Mouse (Mus musculus) megakaryocyte progenitor cell, adult 5-6 weeks (primary cell): ENCODE data around the gene Mybph. TPM values are rescaled to one million over a fixed set of nuclear protein-coding genes. Genes with fewer than 3 reads are reported as not detected.
A peak's percentile ranks its signal among the peaks of the same experiment; 100 is the strongest.

ENCODE experiments used
- ATAC-seq: replicated peaks from 2 replicates; pipeline ENCODE4 v1.8.0; 2016; ENCODE audit warnings: mild to moderate bottlenecking, moderate TSS enrichment, inconsistent platforms; ENCODE audit not compliant: poor library complexity
- total RNA-seq, 2 experiments: library from RNA; stranded (forward) in 1 of 2; stranded (reverse) in 1 of 2; fragments of 157-497, 149-512 nt in 1 of 2; fragments of 200-1000 nt in 1 of 2; gene quantifications; 2 replicates each; pipeline versions ENCODE4 v1.2.3 to v1.2.4; 2015 to 2017

Gene Mybph
- total RNA-seq (2015) (0.17 TPM in 1 of 2 replicates, not detected in the other), total RNA-seq (2017) (not detected in 2 replicates)

DNA sequence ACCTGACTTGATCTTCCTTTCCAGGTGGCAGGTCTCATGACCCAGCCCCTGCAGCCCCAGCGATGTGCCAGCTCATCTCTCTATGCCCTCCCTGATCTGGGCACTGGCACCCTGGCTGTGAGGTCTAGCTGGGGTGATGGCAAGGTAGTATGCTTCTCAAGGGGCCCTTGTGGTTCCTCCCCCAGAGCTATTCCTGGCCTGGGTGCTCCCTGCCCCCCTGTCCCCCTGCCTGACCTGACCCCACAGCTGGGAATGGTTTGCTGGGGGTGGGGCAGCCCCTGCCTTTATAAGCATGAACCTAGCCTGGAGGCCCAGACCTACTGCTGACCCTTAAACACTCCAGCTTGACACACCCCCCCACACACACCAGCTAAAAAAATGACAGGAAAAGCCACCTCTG, at the start of gene Mybph:
Gene Mybph, plus strand, starts transcription at position 323 of the 400 bp plus-strand sequence.
- ATAC-seq, result no peak

DNA sequence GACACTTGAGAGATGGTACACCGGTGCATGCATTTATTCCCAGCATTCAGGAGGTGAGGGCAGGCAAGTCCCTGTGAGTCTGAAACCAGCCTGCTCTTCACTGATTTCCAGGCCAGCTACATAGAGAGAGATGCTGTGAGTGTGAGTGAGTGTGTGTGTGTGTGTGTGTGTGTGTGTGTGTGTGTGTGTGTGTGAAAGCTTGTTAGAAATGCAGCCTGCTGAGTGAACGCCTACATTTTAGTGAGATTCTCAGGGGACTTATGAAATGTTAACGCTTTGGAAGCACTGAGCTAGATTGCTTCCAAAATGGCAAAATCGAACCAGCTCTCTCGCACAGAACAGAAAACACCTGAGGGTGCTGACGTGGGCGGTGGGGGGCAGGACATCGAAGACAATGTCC, 47.2 kb upstream of the Mybph start:
- ATAC-seq, result no peak

DNA sequence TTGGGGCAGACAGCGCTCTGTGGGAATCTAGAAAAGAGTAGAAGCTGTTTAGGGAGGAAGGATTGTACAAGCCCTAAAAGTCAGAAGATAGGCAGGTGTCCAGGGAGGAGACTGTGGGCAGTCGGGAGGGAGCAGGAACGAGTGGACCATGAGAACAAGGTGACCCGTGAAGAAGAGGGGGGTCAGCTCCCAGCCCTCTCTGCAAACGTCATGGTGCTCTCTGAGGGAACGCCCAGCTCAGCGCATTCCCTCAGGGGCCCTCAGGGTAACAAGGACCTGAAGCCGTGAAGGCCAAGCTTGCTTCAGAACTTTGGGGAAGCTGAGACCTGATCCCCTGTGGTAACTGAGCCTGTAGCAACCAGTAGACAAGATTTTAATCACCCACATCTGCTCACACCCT, 43.2 kb upstream of the Mybph start:
- no peak for ATAC-seq

DNA sequence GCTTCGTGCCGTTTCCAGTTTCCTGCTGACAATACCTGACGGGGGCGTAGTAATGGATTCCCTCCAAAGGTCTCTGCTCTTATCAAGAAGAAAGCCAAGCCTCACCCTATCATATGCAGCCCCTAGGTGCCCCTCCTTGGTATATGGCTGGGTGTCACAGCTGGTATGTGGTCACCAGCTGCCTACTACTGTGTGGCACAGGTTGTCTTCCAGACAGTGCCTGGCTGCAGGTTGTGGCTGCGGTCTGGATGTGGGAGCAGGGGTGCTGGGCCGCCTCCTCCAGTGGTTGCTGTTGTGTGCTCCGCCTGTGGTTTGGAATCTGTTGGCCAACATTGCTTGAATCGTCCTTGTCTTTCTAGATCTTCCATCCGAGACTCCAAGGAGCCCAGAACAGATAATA, 42.5 kb upstream of the Mybph start:
- no peak for ATAC-seq

DNA sequence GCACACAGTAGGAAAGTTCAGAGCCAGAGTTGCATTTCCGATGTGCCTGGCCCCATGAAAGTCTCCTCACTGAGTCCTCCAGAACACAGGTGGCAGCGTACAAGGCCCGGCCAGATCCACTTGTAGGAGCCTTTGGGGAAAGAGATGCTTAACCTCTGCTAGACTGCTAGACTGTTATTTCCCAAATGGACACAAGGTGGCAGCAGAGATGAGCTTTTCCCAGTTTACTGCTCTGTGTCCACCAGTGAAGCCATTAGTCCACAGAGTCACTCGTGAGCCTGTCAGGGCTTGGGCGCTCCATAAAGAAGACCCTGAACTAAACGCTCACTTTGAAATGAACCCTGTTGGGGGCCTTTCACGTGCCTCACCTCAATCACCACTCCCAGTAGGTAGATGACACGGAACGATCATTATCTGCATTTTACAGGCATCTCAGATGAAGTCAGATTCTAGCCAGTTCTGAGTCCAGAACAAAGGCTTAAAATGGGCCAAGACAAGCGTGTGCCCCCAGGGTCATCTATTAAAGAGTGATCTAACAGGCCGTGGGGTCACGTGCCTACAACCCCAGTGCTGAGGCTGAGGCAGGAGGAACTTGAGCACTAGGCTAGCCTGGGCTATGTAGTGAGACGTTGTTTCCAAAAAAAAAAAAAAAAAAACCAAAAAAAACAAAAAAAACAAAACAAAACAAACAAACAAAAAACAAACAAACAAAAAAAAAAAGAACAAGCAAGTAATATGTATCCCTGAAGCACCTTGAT, 41.4 kb upstream of the Mybph start:
- peak; percentile 89 for ATAC-seq

DNA sequence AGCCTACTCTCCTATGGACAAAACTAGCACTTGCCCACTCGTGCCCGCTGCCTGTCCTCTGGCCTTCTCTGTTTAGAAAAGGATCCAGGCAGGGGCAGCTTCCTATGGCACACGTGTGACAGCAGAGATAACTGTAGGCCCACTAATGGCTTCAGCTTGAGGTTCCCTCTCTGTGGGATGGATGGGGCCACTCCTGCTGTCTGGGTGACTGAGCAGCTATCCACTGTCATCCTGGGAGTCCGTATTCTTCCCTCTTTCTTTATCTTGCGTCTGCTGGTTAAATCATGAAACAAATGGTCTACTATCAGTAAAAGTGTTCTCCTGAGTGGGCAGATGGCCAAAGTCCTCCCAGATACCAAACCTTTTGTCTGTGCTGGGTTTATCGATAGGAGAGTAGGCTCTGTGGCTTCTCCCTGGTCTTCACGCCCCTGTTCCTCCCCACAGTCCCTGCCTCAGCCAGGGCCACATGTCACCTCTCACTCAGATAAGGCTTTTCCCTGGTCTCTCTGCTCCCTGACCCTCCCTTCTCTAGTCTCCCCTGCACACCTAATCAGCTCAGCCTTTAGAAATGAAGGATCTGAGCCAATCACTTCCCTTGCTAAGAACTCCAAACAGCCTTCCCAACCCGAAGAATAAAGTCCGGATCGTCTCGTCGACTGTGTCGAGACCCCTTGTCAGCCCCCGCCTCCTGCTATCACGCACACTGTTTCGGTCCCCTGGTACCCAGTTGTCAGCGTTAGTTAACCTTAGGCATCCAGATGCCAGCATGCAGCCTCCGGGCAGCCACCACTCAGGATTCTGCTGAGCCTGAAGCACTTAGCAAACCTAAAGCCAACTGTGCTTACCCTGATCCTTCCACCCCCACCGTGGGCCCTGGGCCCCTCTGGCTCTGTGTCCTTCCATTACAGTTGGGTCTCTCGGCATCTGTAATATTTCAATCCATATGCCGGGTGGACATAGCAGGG, 40.3 kb upstream of the Mybph start:
- peak; percentile 32; the same call in 1 of the 2 replicates for ATAC-seq

DNA sequence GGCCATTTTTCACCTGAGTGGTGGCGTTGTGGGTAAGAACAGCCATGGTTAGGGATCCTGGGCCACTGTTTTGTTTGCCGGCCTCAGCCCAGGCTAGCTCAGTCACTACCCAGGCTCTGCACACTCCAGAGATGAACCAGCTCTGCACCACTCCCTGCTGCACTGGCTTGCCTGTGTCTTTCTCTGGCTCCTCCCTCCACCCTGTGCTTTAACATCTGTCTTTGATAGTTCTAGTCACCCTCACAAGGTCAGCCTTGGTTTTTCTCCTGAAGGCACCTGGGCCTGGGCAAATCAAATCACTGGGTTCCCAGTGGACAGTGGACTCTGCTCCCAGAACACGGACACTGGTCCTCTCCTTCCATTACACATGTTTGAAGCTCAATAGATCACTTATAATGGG, 39.1 kb upstream of the Mybph start:
- no peak for ATAC-seq

DNA sequence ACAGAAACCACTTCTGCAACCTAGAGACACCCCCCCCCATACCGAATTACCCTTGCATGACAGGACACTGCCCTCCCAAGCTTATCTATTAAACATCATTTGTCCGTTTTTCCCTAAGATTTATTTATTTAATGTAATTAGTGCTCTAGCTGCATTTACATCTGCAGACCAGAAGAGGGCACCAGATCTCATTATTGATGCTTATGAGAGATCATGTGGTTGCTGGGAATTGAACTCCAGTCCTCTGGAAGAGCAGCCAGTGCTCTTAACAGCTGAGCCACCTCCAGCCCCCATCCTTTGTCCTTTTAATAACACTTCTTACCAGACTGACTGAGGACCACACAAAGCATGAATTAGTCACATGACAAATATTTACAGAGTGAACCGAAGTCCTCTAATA, 38.6 kb upstream of the Mybph start:
- ATAC-seq, result no peak

DNA sequence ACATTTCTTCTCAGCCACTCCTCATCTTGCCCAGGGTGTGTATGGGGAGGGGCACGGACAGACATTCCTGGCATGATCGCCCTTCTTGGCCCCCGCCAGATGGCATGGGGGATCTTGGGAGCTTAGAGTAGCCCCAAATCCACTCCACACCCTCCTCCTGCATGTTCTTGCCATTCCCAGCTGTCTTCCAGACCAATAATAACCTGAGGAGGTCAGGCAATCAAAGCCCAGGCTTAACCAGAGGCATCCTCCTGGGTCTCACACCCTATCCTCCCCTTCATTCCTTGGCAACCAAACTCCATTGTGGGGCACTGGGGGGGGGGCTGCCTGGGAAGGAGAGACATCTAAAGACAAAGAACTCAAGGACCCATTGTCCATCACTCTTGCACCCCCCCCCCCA, 32.8 kb upstream of the Mybph start:
- ATAC-seq, result no peak

DNA sequence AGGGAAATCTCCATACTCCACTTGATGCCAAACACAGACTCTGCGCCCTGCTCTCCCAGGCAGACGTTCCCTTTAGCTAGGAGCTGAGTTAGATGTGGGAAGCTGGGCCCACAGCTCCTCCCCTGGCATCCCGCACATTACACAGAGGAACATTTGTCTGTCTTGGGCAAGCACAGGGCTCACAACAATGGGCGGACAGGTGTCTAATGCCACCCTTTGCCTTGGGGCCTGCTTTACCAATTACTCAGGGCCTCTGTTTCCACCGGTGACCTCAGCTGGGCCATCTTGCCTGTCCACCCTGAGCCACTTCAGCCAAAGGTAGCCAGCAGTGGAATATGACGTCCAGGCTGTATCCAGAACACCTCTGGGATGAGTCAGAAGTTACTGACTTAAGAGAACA, 31.8 kb upstream of the Mybph start:
- no peak for ATAC-seq

DNA sequence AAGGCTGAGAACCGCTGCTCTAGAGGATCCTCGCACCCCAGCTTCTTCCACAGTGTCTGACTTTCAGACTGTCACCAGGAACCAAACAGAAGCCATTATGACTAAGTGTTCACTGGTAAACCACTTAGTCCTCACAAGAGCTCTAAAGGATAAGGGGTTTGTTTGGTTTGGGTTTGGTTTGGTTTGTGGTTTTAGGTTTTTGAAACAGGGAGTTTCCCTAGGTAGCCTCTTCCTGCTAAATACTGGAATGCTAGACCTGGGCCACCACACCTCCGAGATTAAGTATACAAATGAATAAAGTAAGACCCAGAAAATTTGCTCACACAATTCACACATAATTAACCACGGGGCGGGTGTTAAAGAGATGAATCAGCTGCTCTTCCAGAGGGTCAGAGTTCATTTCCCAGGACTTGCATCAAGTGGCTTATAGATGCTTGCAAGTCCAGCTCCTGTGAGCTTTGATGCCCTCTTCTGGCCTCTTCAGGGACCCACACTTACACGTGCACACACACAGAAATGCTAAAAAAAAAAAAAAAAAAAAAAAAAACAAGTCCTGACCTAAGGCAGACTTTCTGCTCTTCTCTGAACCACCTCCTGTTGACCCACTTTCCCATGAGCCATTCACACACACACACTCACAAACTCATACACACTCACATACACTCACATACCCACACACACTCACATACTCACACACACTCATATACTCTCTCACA, 30.6 kb upstream of the Mybph start:
- no peak for ATAC-seq

DNA sequence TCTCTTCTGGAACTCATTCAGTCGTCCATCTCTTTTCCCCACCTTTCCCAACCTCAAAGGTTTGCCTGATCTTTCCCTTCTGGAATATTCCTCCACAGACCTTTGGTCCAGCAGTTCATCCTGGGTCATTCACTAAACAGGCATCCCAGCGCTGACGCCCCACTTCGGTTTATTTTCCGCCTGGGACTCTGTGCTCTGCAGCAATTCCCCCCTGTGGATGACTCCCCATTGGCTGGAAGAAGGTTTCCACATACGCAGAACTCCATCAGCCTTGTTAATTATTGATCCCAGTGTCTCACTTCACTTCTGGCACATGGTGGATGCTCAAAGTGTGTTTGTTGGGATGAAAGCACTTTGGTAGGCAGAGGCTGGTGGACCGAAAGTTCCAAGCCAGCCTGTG, 29.8 kb upstream of the Mybph start:
- ATAC-seq, result no peak

DNA sequence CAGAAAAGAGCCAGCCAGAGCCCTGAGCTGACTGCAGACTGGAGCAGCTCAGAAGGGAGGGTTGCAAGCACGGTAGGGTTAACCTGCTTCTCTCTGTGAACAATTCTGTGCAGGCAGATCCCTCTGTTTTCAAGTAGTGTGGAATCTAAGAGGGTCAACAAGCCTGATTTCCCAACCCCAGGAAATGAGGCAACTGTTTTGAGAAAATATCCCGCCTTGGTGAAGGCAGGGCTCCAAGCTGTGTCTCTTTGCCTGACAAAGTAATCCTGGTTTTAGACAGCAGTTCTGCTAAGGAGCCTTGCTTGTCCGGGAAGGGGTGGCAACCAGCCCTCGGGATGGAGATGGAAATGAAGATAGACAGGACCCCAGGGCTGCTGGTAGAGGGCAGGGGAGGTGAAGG, 28.8 kb upstream of the Mybph start:
- no peak for ATAC-seq

DNA sequence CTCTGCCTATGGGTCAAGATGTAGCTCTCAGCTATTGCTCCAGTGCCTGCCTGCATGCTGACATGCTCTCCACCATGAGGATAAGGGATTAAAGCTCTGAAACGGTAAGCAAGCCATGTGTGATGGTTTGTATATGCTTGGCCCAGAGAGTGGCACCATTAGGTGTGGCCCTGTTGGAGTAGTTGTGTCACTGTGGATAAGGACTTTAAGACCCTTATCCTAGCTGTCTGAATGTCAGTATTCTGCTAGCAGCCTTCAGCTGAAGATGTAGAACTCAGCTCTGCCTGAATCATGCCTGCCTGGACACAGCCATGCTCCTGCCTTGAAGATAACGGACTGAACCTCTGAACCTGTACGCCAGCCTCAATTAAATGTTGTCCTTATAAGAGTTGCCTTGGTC, 26.7 kb upstream of the Mybph start:
- ATAC-seq, result no peak

DNA sequence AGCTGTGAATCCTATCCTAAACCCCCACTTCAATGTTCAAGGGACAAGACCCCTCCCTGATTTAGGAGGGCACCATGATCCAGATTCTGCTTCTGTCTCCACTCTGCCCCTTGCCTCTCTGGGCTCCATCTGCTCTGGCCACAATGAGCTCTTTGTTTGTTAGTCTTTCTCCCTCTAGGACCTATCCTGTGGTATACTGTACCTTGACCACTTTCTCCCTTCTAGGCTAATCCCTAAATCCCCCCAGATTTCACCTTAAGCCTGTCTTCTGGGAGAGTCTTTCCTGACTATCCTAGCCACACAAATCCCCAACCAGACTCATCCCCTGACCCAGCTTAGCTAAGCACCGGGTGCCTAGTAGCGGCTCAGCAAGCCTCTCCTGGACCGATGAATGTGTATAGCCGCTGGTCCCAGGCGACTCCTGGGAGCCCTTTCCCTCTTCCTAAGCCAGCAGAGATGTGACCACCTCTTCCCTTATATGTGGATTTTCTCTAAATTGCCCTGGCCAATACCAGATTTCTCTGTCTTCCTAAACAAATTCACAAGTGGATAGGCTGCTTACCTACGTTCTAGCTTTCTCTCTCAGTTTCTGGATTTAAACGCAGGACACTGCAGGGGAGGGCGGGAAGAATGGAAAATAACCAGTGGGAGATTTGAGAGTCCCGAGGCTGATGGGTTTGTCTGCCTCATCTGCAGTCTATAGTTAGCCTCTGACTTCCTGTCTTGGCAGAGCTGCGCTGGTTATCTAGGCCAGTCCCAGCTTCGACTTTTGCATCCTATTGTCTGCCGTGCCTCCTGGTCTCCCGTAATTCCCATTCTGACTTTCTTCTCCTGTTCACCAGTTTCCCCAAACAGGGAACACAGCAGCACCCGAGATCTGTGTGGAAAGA, 25.6 kb upstream of the Mybph start:
- no peak for ATAC-seq

DNA sequence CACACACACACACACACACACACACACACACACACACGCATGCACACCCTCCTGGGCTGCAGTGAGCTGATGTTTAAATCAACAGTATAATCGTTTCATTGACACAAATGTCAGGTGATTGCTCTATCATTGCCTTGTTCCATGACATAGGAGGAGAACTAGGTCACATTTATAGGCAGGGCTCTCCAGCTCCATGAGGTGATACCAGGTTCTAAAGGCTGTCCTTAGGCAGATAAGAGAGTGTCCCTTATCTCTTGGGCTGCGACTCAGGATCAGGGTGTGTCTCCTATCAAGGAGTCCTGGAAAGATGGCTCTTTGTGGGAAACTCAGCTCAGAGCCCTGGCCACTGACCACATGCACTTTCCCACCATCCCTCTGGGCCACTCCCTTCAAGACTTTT, 24.7 kb upstream of the Mybph start:
- no peak for ATAC-seq

DNA sequence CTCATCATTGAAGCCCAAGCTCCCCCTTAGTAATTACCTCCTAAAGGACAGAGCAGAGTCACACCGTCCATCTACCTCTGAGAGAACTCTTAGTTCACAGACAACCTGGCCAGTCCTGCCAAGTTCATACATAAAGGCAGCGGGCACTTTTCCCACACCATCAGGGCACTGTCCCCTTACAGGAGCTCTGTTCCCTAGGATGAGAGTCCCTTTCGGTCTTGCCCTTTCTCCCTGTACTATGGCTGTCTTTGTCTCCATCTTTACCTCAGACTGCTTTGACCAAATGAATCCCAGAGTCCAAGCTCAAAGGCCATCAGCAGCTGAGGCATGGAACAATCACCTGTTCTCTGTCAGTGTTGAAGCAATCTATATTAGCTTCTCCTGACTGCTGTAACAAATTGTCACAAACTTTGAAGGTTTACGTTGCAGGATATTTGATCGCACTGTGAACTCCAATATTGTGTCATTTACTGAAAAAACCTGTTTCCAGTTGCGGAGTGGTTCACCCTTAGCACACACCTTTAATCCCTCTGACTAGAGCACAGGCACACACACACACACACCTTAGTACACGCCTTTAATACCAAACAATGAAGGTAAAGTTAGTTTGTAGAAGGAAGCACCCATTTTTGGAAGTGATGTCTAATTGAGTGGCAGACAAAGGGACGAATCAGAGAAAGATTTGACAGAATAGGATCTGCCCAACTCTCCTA, 24.1 kb upstream of the Mybph start:
- no peak for ATAC-seq

DNA sequence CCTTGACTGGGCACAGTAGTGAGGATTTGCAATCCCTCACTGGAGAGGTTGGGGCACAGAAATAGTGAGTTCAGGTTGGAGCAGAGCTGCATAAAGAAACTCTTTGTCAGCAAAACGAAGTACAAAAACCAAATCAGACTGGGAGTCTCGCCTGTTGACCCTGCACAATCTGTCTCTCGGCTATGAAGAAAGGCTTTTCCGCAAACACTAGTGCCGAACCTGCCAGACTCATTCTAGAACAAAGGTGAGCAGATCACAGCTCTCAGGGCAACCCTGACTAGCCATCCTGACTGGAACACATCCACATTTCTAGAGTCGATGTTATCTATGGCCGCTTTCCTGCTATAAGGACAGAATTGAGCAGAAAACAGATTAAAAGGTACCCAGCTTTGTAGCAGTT, 20.2 kb upstream of the Mybph start:
- no peak for ATAC-seq

DNA sequence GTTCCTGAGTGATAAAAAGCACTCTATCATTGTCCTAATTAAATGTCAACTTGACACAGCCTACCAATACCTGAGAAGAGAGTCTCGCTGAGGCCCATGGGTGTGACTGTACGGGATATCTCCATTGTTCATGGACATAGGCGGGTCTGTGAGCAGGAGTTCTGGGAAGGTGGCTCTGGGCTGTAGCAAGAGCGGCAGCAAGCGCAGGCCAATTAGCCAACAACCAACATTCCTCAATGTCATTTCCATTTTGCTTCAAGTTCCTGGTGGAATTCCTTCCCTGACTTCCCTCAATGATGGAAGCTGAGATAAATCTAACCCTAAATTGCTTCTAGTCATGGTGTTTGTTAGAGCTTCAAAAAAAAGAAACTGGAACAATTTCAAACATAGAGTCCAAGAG, 15.3 kb upstream of the Mybph start:
- ATAC-seq, result no peak

DNA sequence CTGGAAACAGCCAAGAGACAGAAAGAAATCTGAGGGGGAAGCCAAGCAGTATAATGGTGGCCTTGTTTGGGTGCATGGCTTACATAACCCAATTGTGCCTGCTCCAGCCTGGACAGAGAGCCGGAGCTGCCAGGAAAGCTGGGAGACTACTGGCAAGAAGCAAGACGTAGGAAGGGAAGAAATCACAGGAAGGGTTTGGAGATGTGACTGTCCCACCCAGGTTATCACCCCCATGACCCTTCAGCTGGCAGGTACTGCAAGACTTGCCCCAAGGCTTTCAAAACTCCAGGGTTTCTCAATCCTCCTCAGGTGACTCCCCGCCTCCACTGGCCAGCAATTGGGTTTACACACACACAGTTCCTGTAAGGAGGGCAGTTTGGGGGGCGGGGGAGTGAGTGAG, 11.2 kb upstream of the Mybph start, which contains the start of gene Chil1:
Gene Chil1, plus strand, starts transcription at position 152 of the 400 bp plus-strand sequence.
- no peak for ATAC-seq
